Mouse (Mus musculus) liver, postnatal 0 days (tissue): ENCODE measurements around the gene Ccer2. TPM values are rescaled to one million over a fixed set of nuclear protein-coding genes. Genes with fewer than 3 reads are reported as not detected.

Experiments
- ATAC-seq: fragments of 200-750 bp; cut with Nextera tagmentation; 2 replicates; pipeline ENCODE4 v1.8.0; 2017; ENCODE audit warnings: mild to moderate bottlenecking, moderate library complexity
- DNase-seq: peaks from one replicate; pipeline ENCODE4 v3.0.0-alpha.2; 2016
- H3K27ac ChIP-seq: fragments of 300-500 bp; sonication (generic); 2 replicates; pipeline ENCODE4 v1.5.1; 2014; ENCODE audit warnings: antibody characterized with exemption, moderate library complexity, mild to moderate bottlenecking, low read depth
- H3K27me3 ChIP-seq: fragments of 300-500 bp; sonication (generic); 2 replicates; pipeline ENCODE4 v1.6.1; 2014; ENCODE audit warnings: low read length, control low read depth, mixed read lengths; ENCODE audit not compliant: insufficient read depth
- H3K36me3 ChIP-seq: fragments of 300-500 bp; sonication (generic); replicated peaks from 2 replicates; pipeline ENCODE4 v1.6.1; 2014; ENCODE audit warnings: mild to moderate bottlenecking, control low read depth, low read length, moderate library complexity, mixed read lengths; ENCODE audit not compliant: insufficient read depth
- H3K4me1 ChIP-seq: fragments of 300-500 bp; sonication (generic); 2 replicates; pipeline ENCODE4 v1.6.1; 2014; ENCODE audit warnings: antibody characterized with exemption, mild to moderate bottlenecking, control low read depth; ENCODE audit not compliant: insufficient read depth
- H3K4me2 ChIP-seq: fragments of 300-500 bp; sonication (generic); 2 replicates; pipeline ENCODE4 v1.6.1; 2014; ENCODE audit warnings: low read depth, mild to moderate bottlenecking, low read length, moderate library complexity, mixed read lengths
- H3K4me3 ChIP-seq: fragments of 300-500 bp; sonication (generic); 2 replicates; pipeline ENCODE4 v1.5.1; 2014; ENCODE audit warnings: low read depth, low read length
- H3K9ac ChIP-seq: fragments of 300-500 bp; sonication (generic); replicated peaks from 2 replicates; pipeline ENCODE4 v1.6.1; 2014; ENCODE audit warnings: mild to moderate bottlenecking, moderate library complexity
- H3K9me3 ChIP-seq: fragments of 300-500 bp; sonication (generic); 2 replicates; pipeline ENCODE4 v1.6.1; 2016; ENCODE audit warnings: mild to moderate bottlenecking, control low read depth, low read length, mixed read lengths
- CTCF ChIP-seq: sonication (generic); IDR thresholded peaks from 2 replicates; pipeline ENCODE4 v1.5.1; 2016; ENCODE audit warnings: antibody characterized with exemption, low read depth
- EP300 ChIP-seq: IDR thresholded peaks from 2 replicates; pipeline ENCODE4 v1.6.1; 2016; ENCODE audit warnings: antibody characterized with exemption, low read depth, mild to moderate bottlenecking
- WGBS: fragments of 180-500 bp; shearing (Covaris S2); extraction: QIAGEN DNeasy Blood & Tissue Kit; methylation state at CpG from one replicate; pipeline ENCODE4 v1.1.7; 2014; ENCODE audit not compliant: insufficient replicate concordance; 5-methylcytosine and 5-hydroxymethylcytosine counted together
- polyA plus RNA-seq: library from polyadenylated mRNA; unstranded; fragments of >200 nt; fragmentation: Nextera tagmentation; extraction: Ambion mirVana; gene quantifications from 2 replicates; pipeline ENCODE4 v1.2.1, GENCODE M21; 2015

Gene Ccer2
- polyA plus RNA-seq, 1 experiment from 2014 or later, result not detected

GRCm38 (mm10) chr7:28807641-28808220 is 51.8 kb downstream of the Ccer2 start:
- Histone ChIP-seq H3K27ac (peak overlapping the region; percentile 100), H3K9me3 (no peaks in the 10 kb centered on the region), H3K36me3 (peaks cover under 1% of the 10 kb centered on the region), H3K4me2 (peak overlapping the region; percentile 92), H3K4me3 (peak overlapping the region; percentile 89), H3K9ac (peak overlapping the region; percentile 98), H3K4me1 (peaks cover 34% of the 10 kb centered on the region), H3K27me3 (no peaks in the 10 kb centered on the region)
- no peak for TF ChIP-seq CTCF
- TF ChIP-seq EP300, result no peak
- no peak for ATAC-seq
- WGBS, result 53% methylated on average over 8 of the region's 8 CpGs
- no peak for DNase-seq

- TF ChIP-seq EP300 (no peak), CTCF (no peak)
- H3K27ac ChIP-seq, result peak within 1 kb of the TSS; percentile 100
- 4% methylated on average over 35 of the region's 35 CpGs for WGBS
- peak within 1 kb of the TSS; percentile 89 for H3K4me3 ChIP-seq
- peaks cover 34% of the 10 kb centered on the region for H3K4me1 ChIP-seq
- peak within 1 kb of the TSS; percentile 98 for H3K9ac ChIP-seq
- ATAC-seq (peak; percentile 1; the same call in 1 of the 2 replicates), DNase-seq (no peak)
- no peaks in the 10 kb centered on the region for H3K9me3 ChIP-seq
- H3K36me3 ChIP-seq, result peaks cover 7% of the 10 kb centered on the region
- H3K27me3 ChIP-seq, result no peaks in the 10 kb centered on the region
- peak within 1 kb of the TSS; percentile 92 for H3K4me2 ChIP-seq
These were observed 52.4 kb downstream of the Ccer2 start, which contains the start of gene Hnrnpl for GRCm38 (mm10) chr7:28808221-28808941. Hnrnpl (plus strand) TSS chr7:28808541.

Other genes with a start within 250 kb of the Ccer2 start
- gene Ifnl2, start 245.7 kb upstream of the Ccer2 start, polyA plus RNA-seq, result not detected in 2 replicates
- gene Ifnl3, start 233.3 kb upstream of the Ccer2 start, polyA plus RNA-seq, result not detected in 2 replicates
- 1.3 and 7.7 TPM in 2 replicates for gene Sycn, start 215.3 kb upstream of the Ccer2 start, polyA plus RNA-seq
- gene Nccrp1, start 208.9 kb upstream of the Ccer2 start, polyA plus RNA-seq, result not detected in 2 replicates
- gene Samd4b, start 158.0 kb upstream of the Ccer2 start, polyA plus RNA-seq, result 3.5 and 4.3 TPM in 2 replicates
- gene Pak4, start 158.0 kb upstream of the Ccer2 start, polyA plus RNA-seq, result 5.3 and 6.2 TPM in 2 replicates
- not detected in 2 replicates for gene Acp7, start 124.8 kb upstream of the Ccer2 start, polyA plus RNA-seq
- 0.19 and 0.24 TPM in 2 replicates for gene Fbxo27, start 63.3 kb upstream of the Ccer2 start, polyA plus RNA-seq
- gene Fbxo17, start 39.4 kb upstream of the Ccer2 start, polyA plus RNA-seq, result 0.90 and 1.0 TPM in 2 replicates
- gene Mrps12, start 14.4 kb upstream of the Ccer2 start, polyA plus RNA-seq, result 77.2 and 83.9 TPM in 2 replicates
- 7.9 and 8.5 TPM in 2 replicates for gene Sars2, start 14.2 kb upstream of the Ccer2 start, polyA plus RNA-seq
- 20.5 and 22.7 TPM in 2 replicates for gene Sirt2, start 10.6 kb downstream of the Ccer2 start, polyA plus RNA-seq
- 25.1 and 26.9 TPM in 2 replicates for gene Nfkbib, start 11.3 kb downstream of the Ccer2 start, polyA plus RNA-seq
- gene Rinl, start 32.8 kb downstream of the Ccer2 start, polyA plus RNA-seq, result 7.2 and 7.6 TPM in 2 replicates
- 82.0 and 88.6 TPM in 2 replicates for gene Hnrnpl, start 52.4 kb downstream of the Ccer2 start, polyA plus RNA-seq
- 534 and 566 TPM in 2 replicates for gene Ech1, start 69.0 kb downstream of the Ccer2 start, polyA plus RNA-seq
- 19.5 and 21.3 TPM in 2 replicates for gene Lgals4, start 77.7 kb downstream of the Ccer2 start, polyA plus RNA-seq
- 0.14 and 0.34 TPM in 2 replicates for gene Lgals7, start 107.7 kb downstream of the Ccer2 start, polyA plus RNA-seq
- gene Capn12, start 125.2 kb downstream of the Ccer2 start, polyA plus RNA-seq, result 0.09 and 0.23 TPM in 2 replicates
- gene Actn4, start 206.2 kb downstream of the Ccer2 start, polyA plus RNA-seq, result 76.3 and 81.2 TPM in 2 replicates
- gene Eif3k, start 225.7 kb downstream of the Ccer2 start, polyA plus RNA-seq, result 162 and 166 TPM in 2 replicates
- gene Map4k1, start 225.9 kb downstream of the Ccer2 start, polyA plus RNA-seq, result 11.9 and 16.5 TPM in 2 replicates